Mouse (Mus musculus) embryonic facial prominence, embryonic 13.5 days (tissue): ENCODE results near the gene Kctd7. TPM values are rescaled to one million over a fixed set of nuclear protein-coding genes. Genes with fewer than 3 reads are reported as not detected.

Source experiments
- ATAC-seq: fragments of 200-750 bp; cut with Nextera tagmentation; 2 replicates; pipeline ENCODE4 v1.8.0; 2017; ENCODE audit warnings: low read depth; ENCODE audit not compliant: insufficient number of reproducible peaks, insufficient read depth, low FRiP score, low TSS enrichment
- H3K27ac ChIP-seq: fragments of 300-500 bp; sonication (generic); 2 replicates; pipeline ENCODE4 v1.5.1; 2015; ENCODE audit warnings: moderate library complexity, mild to moderate bottlenecking, inconsistent platforms
- H3K27me3 ChIP-seq: fragments of 300-500 bp; sonication (generic); 2 replicates; pipeline ENCODE4 v1.6.1; 2015; ENCODE audit warnings: mild to moderate bottlenecking, inconsistent platforms
- H3K36me3 ChIP-seq: fragments of 300-500 bp; sonication (generic); 2 replicates; pipeline ENCODE4 v1.6.1; 2015; ENCODE audit warnings: mild to moderate bottlenecking, inconsistent platforms
- H3K4me1 ChIP-seq: fragments of 300-500 bp; sonication (generic); 2 replicates; pipeline ENCODE4 v1.6.1; 2015; ENCODE audit warnings: inconsistent platforms
- H3K4me2 ChIP-seq: fragments of 300-500 bp; sonication (generic); 2 replicates; pipeline ENCODE4 v1.6.1; 2015; ENCODE audit warnings: moderate library complexity, mild to moderate bottlenecking, inconsistent platforms
- H3K4me3 ChIP-seq: fragments of 300-500 bp; sonication (generic); 2 replicates; pipeline ENCODE4 v1.5.1; 2015; ENCODE audit warnings: mild to moderate bottlenecking, inconsistent platforms
- H3K9ac ChIP-seq: fragments of 300-500 bp; sonication (generic); 2 replicates; pipeline ENCODE4 v1.6.1; 2015; ENCODE audit warnings: mild to moderate bottlenecking, inconsistent platforms
- H3K9me3 ChIP-seq: fragments of 300-500 bp; sonication (generic); 2 replicates; pipeline ENCODE4 v1.6.1; 2016; ENCODE audit warnings: inconsistent platforms
- WGBS: fragments of 180-500 bp; shearing (Covaris S2); methylation state at CpG from one replicate; pipeline ENCODE4 v1.1.7; 2015; ENCODE audit warnings: mixed read lengths; 5-methylcytosine and 5-hydroxymethylcytosine counted together
- polyA plus RNA-seq: library from polyadenylated mRNA; unstranded; fragments of >200 nt; fragmentation: Nextera tagmentation; extraction: Ambion mirVana; gene quantifications from 2 replicates; pipeline ENCODE4 v1.2.1, GENCODE M21; 2015

Gene Kctd7
- polyA plus RNA-seq, 1 experiment from 2014 or later: 6.1 TPM

DNA sequence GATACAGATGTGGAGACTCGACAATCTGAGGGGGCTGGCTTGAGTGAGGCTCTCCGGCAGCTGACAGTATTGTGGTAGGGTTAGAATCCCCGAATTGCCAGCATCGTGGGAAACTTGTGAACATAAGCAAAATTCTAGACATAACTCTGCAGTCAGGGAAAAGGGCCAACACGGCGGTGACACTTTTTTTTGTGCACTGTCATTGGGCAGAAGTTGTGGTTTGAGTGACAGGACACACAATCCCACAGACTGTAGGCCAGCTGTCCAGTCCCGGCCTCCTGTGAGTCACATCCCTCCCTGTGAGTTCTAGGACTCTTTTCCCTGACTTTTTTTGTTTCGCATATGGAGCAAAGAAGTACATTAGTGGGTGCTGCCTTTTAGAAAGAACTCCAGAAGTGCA is 1.3 kb downstream of the Kctd7 start:
- Histone ChIP-seq H3K9ac (peak overlapping the region; percentile 16; the same call in 1 of the 2 replicates), H3K27ac (no peak overlapping the region), H3K9me3 (no peaks in the 10 kb centered on the region), H3K4me3 (peak overlapping the region; percentile 72), H3K27me3 (no peaks in the 10 kb centered on the region), H3K4me1 (peaks cover 34% of the 10 kb centered on the region), H3K36me3 (peaks cover 21% of the 10 kb centered on the region), H3K4me2 (peak overlapping the region; percentile 93)
- 83% methylated on average over 8 of the region's 8 CpGs for WGBS
- no peak for ATAC-seq

DNA sequence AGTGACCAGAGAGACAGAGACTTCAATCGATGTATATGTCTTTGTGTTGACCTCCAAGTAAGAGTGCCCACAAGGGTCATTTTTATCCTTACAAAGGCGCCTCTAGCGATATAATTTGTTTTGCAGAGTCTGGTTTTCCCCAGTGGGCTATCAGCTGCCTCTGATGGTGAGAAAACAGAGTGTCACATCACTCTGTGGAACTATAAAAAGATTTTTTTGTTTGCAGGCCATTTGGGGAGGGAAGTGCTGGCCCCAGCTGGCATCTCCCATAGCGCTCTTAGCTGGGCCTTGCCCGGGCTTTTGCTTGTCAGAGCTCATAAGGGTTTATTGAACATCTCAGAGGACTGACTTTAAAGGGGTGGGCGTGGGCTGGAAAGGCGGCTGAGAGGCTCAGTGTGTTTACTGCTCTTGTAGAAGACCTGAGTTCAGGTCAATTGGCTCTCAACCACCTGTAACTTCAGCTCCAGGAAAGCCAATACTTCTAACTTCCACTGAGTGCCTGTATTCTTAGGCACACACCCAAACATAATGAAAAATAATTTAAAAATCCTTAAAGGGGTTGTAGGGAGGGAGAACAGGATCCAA is 5.2 kb downstream of the Kctd7 start:
- H3K4me1 ChIP-seq: peaks cover 12% of the 10 kb centered on the region
- H3K9ac ChIP-seq: no peak overlapping the region
- H3K36me3 ChIP-seq: peaks cover 44% of the 10 kb centered on the region
- no peaks in the 10 kb centered on the region for H3K27me3 ChIP-seq
- no peak for ATAC-seq
- H3K27ac ChIP-seq: no peak overlapping the region
- no peak overlapping the region for H3K4me2 ChIP-seq
- no peaks in the 10 kb centered on the region for H3K9me3 ChIP-seq
- no peak overlapping the region for H3K4me3 ChIP-seq
- WGBS: 81% methylated on average over 7 of the region's 7 CpGs

DNA sequence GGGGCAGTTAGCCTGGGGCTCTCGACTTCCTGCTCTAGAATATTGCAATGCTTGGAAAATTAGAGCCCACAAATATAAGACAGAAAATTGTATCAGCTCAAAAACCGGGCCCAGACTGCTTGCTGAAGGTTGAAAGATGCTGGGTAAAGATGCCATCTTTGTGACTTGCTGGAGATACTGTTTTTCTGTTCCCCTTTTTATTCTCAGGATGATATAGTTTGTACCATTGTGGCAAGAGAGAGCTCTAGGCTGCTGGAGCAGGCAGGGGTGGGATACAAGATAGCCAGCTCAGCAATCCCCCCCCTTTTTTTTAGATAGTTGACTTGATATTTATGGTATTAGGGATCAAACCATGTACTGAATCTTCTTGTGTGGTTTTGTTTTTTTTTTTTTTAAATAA is 9.6 kb downstream of the Kctd7 start:
- ATAC-seq: no peak
- peaks cover 43% of the 10 kb centered on the region for H3K36me3 ChIP-seq
- H3K4me2 ChIP-seq: no peak overlapping the region
- no peak overlapping the region for H3K9ac ChIP-seq
- no peaks in the 10 kb centered on the region for H3K9me3 ChIP-seq
- no peaks in the 10 kb centered on the region for H3K4me1 ChIP-seq
- WGBS: 84% methylated on average over 2 of the region's 2 CpGs
- H3K27me3 ChIP-seq: no peaks in the 10 kb centered on the region
- no peak overlapping the region for H3K4me3 ChIP-seq
- H3K27ac ChIP-seq: no peak overlapping the region

DNA sequence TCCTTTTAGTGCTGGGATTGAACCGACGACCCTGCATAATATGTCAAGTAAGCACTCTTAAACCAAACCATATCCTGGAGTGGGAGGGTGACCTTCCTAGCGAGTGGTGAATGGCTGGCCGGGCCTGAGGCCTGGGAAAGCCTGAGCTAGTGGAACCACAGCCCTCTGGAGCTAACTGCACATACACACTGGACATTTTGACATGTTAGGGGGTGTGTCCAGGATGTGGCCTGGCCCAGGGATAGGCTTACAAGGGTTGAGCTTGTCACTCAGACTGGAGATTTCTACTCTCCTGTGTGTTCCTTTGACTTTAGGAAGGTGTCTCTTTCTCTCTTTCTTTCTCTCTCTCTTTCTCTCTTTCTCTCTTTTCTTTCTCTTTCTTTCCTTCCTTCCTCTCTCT is 13.9 kb downstream of the Kctd7 start:
- Histone ChIP-seq H3K4me2 (no peak overlapping the region), H3K36me3 (peaks cover 11% of the 10 kb centered on the region; the same call in 1 of the 2 replicates), H3K27me3 (no peaks in the 10 kb centered on the region), H3K9me3 (no peaks in the 10 kb centered on the region), H3K4me1 (no peaks in the 10 kb centered on the region), H3K27ac (no peak overlapping the region), H3K9ac (no peak overlapping the region), H3K4me3 (no peak overlapping the region)
- ATAC-seq: no peak
- 71% methylated on average over 4 of the region's 4 CpGs for WGBS

DNA sequence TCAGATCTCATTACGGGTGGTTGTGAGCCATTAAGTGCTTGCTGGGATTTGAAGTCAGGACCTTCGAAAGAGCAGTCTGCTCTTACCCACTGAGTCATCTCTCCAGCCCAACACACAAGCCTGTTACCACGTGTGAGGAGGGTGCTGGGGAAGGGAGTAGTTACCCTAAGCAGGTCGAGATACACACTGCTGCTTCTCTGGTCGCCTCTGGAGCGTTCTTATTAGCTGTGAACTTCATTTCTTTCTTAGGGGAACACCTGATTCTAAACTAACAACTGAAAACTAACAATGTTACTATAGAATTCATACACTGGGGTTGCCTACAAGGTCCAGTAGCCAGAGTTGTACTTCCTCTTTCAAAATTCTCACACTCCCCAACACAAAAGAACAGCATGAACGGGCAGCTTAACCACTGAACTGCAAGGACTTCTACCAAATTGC is 15.1 kb downstream of the Kctd7 start:
- peaks cover 10% of the 10 kb centered on the region; the same call in 1 of the 2 replicates for H3K36me3 ChIP-seq
- H3K4me3 ChIP-seq: no peak overlapping the region
- 68% methylated on average over 7 of the region's 7 CpGs for WGBS
- H3K4me2 ChIP-seq: no peak overlapping the region
- no peak overlapping the region for H3K9ac ChIP-seq
- H3K27me3 ChIP-seq: no peaks in the 10 kb centered on the region
- H3K27ac ChIP-seq: no peak overlapping the region
- no peaks in the 10 kb centered on the region for H3K4me1 ChIP-seq
- no peaks in the 10 kb centered on the region for H3K9me3 ChIP-seq
- ATAC-seq: no peak

DNA sequence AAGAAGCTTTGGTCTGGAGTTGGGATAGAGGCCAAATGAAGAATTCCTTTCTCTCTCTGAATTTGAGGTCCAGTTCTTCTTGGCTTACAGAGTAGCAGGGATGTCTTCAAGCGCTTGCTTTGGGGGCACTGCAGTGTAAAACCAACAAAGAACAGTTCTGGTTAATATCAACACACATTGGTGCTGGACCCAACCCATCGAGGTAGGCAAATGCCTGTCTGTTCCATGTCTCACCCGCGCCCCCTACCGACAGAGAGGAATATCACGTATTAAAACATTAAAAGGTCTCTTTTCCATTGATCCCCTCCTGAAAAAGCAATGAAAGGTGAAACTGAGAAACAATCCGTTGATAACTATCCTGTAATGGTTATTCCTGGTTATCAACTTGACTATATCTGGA is 19.0 kb downstream of the Kctd7 start:
- H3K4me3 ChIP-seq: no peak overlapping the region
- no peak overlapping the region for H3K9ac ChIP-seq
- ATAC-seq: no peak
- H3K36me3 ChIP-seq: no peaks in the 10 kb centered on the region
- H3K4me2 ChIP-seq: no peak overlapping the region
- no peaks in the 10 kb centered on the region for H3K4me1 ChIP-seq
- H3K27me3 ChIP-seq: no peaks in the 10 kb centered on the region
- no peaks in the 10 kb centered on the region for H3K9me3 ChIP-seq
- no peak overlapping the region for H3K27ac ChIP-seq
- 4% methylated on average over 7 of the region's 7 CpGs for WGBS

DNA sequence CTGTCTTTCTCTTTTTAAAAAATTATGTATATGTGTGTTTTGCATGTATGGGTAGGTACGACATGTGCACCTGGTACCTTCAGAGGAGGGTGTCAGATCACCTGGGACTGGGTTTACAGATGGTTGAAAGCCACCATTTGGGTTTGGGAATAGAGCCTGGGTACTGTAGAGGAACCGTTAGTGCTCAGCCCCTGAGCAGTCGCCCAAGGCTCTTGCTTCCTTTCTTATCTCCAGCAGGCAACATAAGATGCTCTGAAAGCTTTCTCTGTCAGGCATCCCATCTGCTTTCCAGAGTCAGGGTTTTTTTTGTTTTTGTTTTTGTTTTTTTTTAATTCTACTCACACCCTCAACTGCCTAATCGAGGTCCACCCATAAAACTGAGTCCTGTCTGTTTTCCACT is 20.6 kb downstream of the Kctd7 start:
- Histone ChIP-seq H3K4me3 (no peak overlapping the region), H3K27me3 (no peaks in the 10 kb centered on the region), H3K36me3 (no peaks in the 10 kb centered on the region), H3K4me1 (no peaks in the 10 kb centered on the region), H3K4me2 (no peak overlapping the region), H3K9me3 (no peaks in the 10 kb centered on the region), H3K9ac (no peak overlapping the region), H3K27ac (no peak overlapping the region)
- ATAC-seq: no peak
- WGBS: 67% methylated on average over 4 of the region's 4 CpGs

DNA sequence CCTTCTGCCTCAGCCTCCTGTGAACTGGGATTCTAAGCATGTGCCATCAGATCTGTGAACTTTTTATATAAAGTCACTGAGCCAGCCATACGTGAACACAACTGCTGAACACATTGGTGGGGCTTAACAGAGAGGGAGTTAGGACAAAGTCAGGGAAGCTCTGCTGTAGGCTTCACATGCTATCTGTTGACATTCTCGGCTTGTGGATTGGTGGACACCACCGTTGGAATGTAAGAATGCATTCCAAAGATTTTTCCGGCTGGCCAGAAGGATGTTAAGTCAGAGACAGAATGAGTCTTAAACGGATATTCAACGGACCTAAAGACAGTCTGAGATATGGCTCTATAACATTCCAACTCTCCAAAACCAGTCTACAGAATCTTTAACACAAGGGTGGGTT is 24.4 kb downstream of the Kctd7 start:
- H3K36me3 ChIP-seq: no peaks in the 10 kb centered on the region
- no peak overlapping the region for H3K27ac ChIP-seq
- 55% methylated on average over 6 of the region's 6 CpGs for WGBS
- H3K4me3 ChIP-seq: no peak overlapping the region
- H3K9me3 ChIP-seq: no peaks in the 10 kb centered on the region
- no peak for ATAC-seq
- H3K4me2 ChIP-seq: no peak overlapping the region
- H3K27me3 ChIP-seq: no peaks in the 10 kb centered on the region
- no peak overlapping the region for H3K9ac ChIP-seq
- peaks cover 18% of the 10 kb centered on the region for H3K4me1 ChIP-seq

DNA sequence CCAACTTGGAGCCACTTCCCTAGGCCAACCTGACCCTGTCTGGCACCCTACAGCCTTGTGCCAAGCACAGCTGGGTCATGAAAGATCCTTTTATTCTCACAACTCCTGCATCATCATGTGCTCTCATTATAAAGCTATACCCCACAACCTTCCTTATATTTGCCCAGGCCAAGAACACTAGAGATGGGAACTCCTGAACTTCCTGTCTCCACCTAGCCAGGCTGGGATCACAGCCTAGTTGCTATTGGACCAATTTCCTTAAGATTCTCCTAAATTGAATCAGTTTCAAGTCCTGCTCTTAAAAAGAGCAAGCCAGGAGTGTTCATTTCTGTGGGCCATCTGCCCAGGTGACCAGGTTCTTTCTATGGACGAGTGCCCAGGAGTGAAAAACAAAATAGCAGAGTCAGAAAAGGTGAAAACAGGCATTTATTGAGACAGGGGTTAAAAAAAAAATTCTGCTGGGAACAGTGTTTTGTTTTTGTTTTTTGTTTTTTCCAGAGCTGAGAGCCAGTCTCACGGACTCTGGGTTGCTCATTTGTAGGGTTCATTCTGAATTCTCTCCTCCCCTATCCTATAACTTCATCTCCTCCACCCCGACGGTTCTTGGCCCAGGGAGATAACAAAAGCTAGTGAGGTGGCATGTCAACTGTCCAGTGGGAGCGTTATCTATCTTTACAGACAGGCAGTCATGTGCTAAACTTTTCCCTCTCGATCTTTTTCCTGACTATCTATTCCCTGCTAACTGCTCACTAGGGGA is 26.2 kb downstream of the Kctd7 start:
- Histone ChIP-seq H3K27me3 (no peaks in the 10 kb centered on the region), H3K4me1 (peaks cover 18% of the 10 kb centered on the region), H3K27ac (peak overlapping the region; percentile 78), H3K4me3 (peak overlapping the region; percentile 96), H3K9me3 (no peaks in the 10 kb centered on the region), H3K9ac (peak overlapping the region; percentile 92), H3K36me3 (no peaks in the 10 kb centered on the region), H3K4me2 (peak overlapping the region; percentile 83)
- WGBS: 16% methylated on average over 6 of the region's 6 CpGs
- no peak for ATAC-seq

DNA sequence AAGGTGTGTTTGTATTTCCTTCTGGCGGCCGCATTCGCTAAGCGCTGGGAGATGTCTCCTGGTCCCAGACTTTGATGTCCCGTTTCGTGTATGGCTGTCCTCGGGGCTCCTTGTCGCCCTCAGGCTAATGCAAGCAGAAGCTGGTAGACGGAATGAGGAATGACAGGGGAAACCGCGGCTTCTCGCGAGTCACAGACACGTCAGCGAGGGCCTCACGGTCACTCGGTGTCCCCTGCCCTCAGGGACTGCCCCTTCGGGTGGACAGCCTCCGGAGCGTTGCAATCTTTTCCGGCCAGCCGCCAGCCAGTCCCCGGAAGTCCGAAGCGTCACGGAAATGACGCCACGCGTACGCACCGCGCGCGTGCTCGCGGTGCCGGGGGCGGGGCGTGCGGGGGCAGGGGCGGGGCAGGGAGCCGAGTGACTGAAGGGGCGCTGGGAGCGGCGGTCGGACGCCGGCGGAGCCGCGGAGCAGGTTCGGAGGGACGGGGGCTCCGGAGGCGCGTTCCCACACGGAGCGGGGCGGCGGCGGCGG is 26.8 kb downstream of the Kctd7 start, which contains the start of gene Rabgef1:
TSS of gene Rabgef1 (plus strand) at position 376 of the 532 bp plus-strand sequence.
- peaks cover 18% of the 10 kb centered on the region for H3K4me1 ChIP-seq
- peak within 1 kb of the TSS; percentile 78 for H3K27ac ChIP-seq
- H3K36me3 ChIP-seq: no peaks in the 10 kb centered on the region
- under 1% methylated on average over 59 of the region's 62 CpGs for WGBS
- H3K4me3 ChIP-seq: peak within 1 kb of the TSS; percentile 96
- H3K4me2 ChIP-seq: peak within 1 kb of the TSS; percentile 83
- ATAC-seq: peak; percentile 86
- no peaks in the 10 kb centered on the region for H3K27me3 ChIP-seq
- peak within 1 kb of the TSS; percentile 92 for H3K9ac ChIP-seq
- H3K9me3 ChIP-seq: no peaks in the 10 kb centered on the region

DNA sequence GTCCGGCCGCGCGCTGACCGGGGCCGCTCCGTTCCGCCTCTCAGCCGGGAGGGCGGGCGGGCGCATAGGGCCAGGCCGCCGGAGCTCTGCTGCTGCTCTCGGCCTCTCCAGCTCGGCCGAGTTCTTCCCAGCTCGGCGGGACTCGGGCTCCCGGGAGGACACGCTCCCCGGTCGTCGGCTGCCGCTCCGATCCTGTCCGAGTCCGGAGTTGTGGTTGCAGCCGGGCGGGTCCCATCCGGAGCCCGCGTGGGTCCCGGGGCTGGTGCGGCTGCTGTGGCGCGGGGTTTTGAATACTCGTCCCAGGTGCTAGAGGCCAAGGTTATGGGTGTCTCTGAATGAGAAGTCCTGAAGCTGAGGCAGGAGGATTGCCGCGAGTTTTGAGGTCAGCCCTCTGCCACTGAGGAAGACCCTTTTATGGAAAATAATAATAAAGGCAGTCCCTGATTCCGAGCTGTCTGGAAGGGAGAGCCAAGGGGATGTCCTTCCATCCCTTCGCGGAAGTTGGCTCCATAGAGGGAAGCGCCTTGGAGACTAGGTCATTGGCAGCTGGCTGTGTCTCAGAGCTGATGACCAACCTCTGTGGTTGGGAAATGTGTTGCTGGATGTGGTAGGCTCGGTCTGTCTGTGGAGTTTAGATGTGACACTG is 27.4 kb downstream of the Kctd7 start:
- Histone ChIP-seq H3K4me1 (peaks cover 18% of the 10 kb centered on the region), H3K4me2 (peak overlapping the region; percentile 83), H3K9ac (peak overlapping the region; percentile 92), H3K4me3 (peak overlapping the region; percentile 96), H3K9me3 (no peaks in the 10 kb centered on the region), H3K36me3 (no peaks in the 10 kb centered on the region), H3K27ac (peak overlapping the region; percentile 78), H3K27me3 (no peaks in the 10 kb centered on the region)
- ATAC-seq: peak; percentile 73
- WGBS: 1% methylated on average over 40 of the region's 46 CpGs
